ENCODE assay signal across 8 mouse cellular contexts in genomic region chr5:130938274-130938741, GRCm38 (mm10).
DNase-seq lines count a peak whose midpoint lies in the region; ATAC-seq and TF ChIP-seq lines count a peak whose summit lies in the region.

No protein-coding gene starts in this region.

- peak overlapping the region; percentile 76; the same call in 1 of the 2 replicates for H3K27ac ChIP-seq in lung, embryonic 14.5 days (ENCODE audit: low read depth)
- peak overlapping the region; percentile 34; the same call in 1 of the 2 replicates for H3K27ac ChIP-seq in hindbrain, embryonic 14.5 days
- H3K27ac ChIP-seq in limb, embryonic 14.5 days (replicated peaks; ENCODE audit: low read depth, low read length): peak overlapping the region; percentile 68

- 0 out of 2 replicates have a peak, but pooled peaks cover 6% of the 10 kb centered on the region for H3K4me1 ChIP-seq in lung, embryonic 14.5 days (ENCODE audit: insufficient read depth)
- H3K4me1 ChIP-seq in lung, adult 2 months (ENCODE audit: control insufficient read depth, insufficient read depth, low read length): no peaks in the 10 kb centered on the region
- peaks cover 9% of the 10 kb centered on the region; the same call in 1 of the 2 replicates for H3K4me1 ChIP-seq in hindbrain, embryonic 14.5 days (replicated peaks; ENCODE audit: control insufficient read depth, insufficient read depth, low read length)
- H3K4me1 ChIP-seq in limb, embryonic 14.5 days (ENCODE audit: control insufficient read depth, insufficient read depth, low read length): peaks cover 13% of the 10 kb centered on the region

- 1% methylated on average over 7 of the region's 7 CpGs for WGBS in lung, embryonic 14.5 days
- WGBS in lung, adult 2 months: 9% methylated on average over 7 of the region's 7 CpGs
- WGBS in hindbrain, embryonic 14.5 days: under 1% methylated on average over 7 of the region's 7 CpGs
- WGBS in limb, embryonic 14.5 days: 5% methylated on average over 7 of the region's 7 CpGs

- ATAC-seq in lung, embryonic 14.5 days (ENCODE audit: insufficient read depth): peak; percentile 97
- ATAC-seq in hindbrain, embryonic 14.5 days (ENCODE audit: low FRiP score): peak; percentile 73; the same call in 1 of the 2 replicates
- peak; percentile 65 for ATAC-seq in limb, embryonic 14.5 days (ENCODE audit: low FRiP score, low read depth)
- no peak for ATAC-seq in CD4-positive, CD25-positive, alpha-beta regulatory T cell, adult 4 months
- no peak for ATAC-seq in inflammation-experienced regulatory T-cells, adult 6 months

- no peak for TF ChIP-seq POLR2A in lung, adult 2 months (IDR thresholded peaks at IDR 0.05; ENCODE audit: borderline replicate concordance, extremely low read depth, low read depth, low read length)
- TF ChIP-seq POLR2A in limb, embryonic 14.5 days (IDR thresholded peaks at IDR 0.05; ENCODE audit: borderline replicate concordance, extremely low read depth, insufficient read depth, insufficient read length): no peak

- H3K9ac ChIP-seq in lung, embryonic 14.5 days: no peak overlapping the region
- H3K9ac ChIP-seq in hindbrain, embryonic 14.5 days: no peak overlapping the region
- H3K9ac ChIP-seq in limb, embryonic 14.5 days (ENCODE audit: low read depth, low read length, severe bottlenecking): no peak overlapping the region

- no peaks in the 10 kb centered on the region for H3K9me3 ChIP-seq in lung, embryonic 14.5 days (ENCODE audit: low read depth, low read length)
- H3K9me3 ChIP-seq in hindbrain, embryonic 14.5 days (ENCODE audit: control insufficient read depth, low read length): no peaks in the 10 kb centered on the region
- H3K9me3 ChIP-seq in limb, embryonic 14.5 days (ENCODE audit: control insufficient read depth, low read length): no peaks in the 10 kb centered on the region

- no peaks in the 10 kb centered on the region for H3K27me3 ChIP-seq in lung, embryonic 14.5 days (ENCODE audit: insufficient read depth, low read length)
- no peaks in the 10 kb centered on the region for H3K27me3 ChIP-seq in hindbrain, embryonic 14.5 days (ENCODE audit: control insufficient read depth, insufficient read depth, low read length)
- no peaks in the 10 kb centered on the region for H3K27me3 ChIP-seq in limb, embryonic 14.5 days (ENCODE audit: control insufficient read depth, insufficient read depth, low read length)

- H3K4me3 ChIP-seq in lung, embryonic 14.5 days (ENCODE audit: low read depth, low read length): no peak overlapping the region
- no peak overlapping the region for H3K4me3 ChIP-seq in lung, adult 2 months (replicated peaks; ENCODE audit: extremely low read depth, low read depth, low read length)
- H3K4me3 ChIP-seq in hindbrain, embryonic 14.5 days (replicated peaks; ENCODE audit: low read length): no peak overlapping the region
- no peak overlapping the region for H3K4me3 ChIP-seq in limb, embryonic 14.5 days (replicated peaks; ENCODE audit: low read length)

- DNase-seq in lung, embryonic 14.5 days: peak; percentile 92
- no peak for DNase-seq in lung, adult 2 months
- peak; percentile 96 for DNase-seq in embryo, embryonic 10.5 days (ENCODE audit: low spot score)
- no peak for DNase-seq in hindbrain, embryonic 14.5 days (ENCODE audit: low spot score)
- DNase-seq in limb, embryonic 14.5 days (ENCODE audit: low spot score): no peak
- DNase-seq in retina, postnatal 1 day: peak; percentile 76

- peak overlapping the region; percentile 33; the same call in 1 of the 2 replicates for H3K4me2 ChIP-seq in lung, embryonic 14.5 days
- no peak overlapping the region for H3K4me2 ChIP-seq in hindbrain, embryonic 14.5 days (replicated peaks)
- no peak overlapping the region; the same call in 1 of the 2 replicates for H3K4me2 ChIP-seq in limb, embryonic 14.5 days (replicated peaks; ENCODE audit: low read depth, low read length, severe bottlenecking)

- H3K36me3 ChIP-seq in lung, embryonic 14.5 days (ENCODE audit: insufficient read depth): no peaks in the 10 kb centered on the region
- no peaks in the 10 kb centered on the region for H3K36me3 ChIP-seq in hindbrain, embryonic 14.5 days (replicated peaks; ENCODE audit: control insufficient read depth, insufficient read depth)
- no peaks in the 10 kb centered on the region for H3K36me3 ChIP-seq in limb, embryonic 14.5 days (ENCODE audit: control insufficient read depth, insufficient read depth, low read length)

- no peak for TF ChIP-seq CTCF in lung, embryonic 14.5 days (IDR thresholded peaks at IDR 0.05; ENCODE audit: low read depth)
- TF ChIP-seq CTCF in lung, adult 2 months (IDR thresholded peaks at IDR 0.05; ENCODE audit: insufficient read depth, low read length): no peak

Comparison
In these comparisons a context has a peak if more than half of its experiments do, and no peak if none do; other contexts are left out.
1. DNase-seq: peak in lung, embryonic 14.5 days (single experiment), embryo, embryonic 10.5 days (single experiment) and retina, postnatal 1 day (single experiment); none in lung, adult 2 months (single experiment), hindbrain, embryonic 14.5 days (single experiment) and limb, embryonic 14.5 days (single experiment).
2. ATAC-seq: peak in lung, embryonic 14.5 days (single experiment), hindbrain, embryonic 14.5 days (single experiment) and limb, embryonic 14.5 days (single experiment); none in CD4-positive, CD25-positive, alpha-beta regulatory T cell, adult 4 months (single experiment) and inflammation-experienced regulatory T-cells, adult 6 months (single experiment).
3. Peak in every context shown above with its lines, with median percentiles within 50 percentile points of each other: H3K27ac ChIP-seq.